In the genomic region with DNA sequence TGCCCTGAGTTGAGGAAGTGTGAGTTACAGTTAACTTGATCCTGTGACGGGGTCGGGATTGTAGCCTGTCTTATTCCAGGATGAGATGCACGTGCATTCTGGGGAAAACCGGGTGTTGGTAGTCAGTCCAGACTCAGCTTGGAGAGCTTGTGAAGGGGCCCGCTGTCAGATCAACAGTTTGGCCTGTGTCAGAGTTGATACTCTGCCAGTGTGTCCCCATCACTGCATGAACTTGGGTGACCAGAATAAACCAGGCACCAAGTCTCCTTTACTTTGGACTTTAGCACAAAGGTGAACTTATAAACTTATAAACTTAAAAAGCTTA, we compare ENCODE assay signal across 8 mouse cellular contexts. TPM values are rescaled to one million over a fixed set of nuclear protein-coding genes. Genes with fewer than 3 reads are reported as not detected.
DNase-seq lines count a peak whose midpoint lies in the region; ATAC-seq and TF ChIP-seq lines count a peak whose summit lies in the region.

No protein-coding gene starts in this region.

- TF ChIP-seq POLR2A in lung, adult 2 months (IDR thresholded peaks at IDR 0.05; ENCODE audit: borderline replicate concordance, extremely low read depth, low read depth, low read length), result no peak

- H3K27ac ChIP-seq in embryonic facial prominence, embryonic 14.5 days (replicated peaks; ENCODE audit: low read depth, low read length), result no peak overlapping the region
- H3K27ac ChIP-seq in kidney, postnatal 0 days, result peak overlapping the region; percentile 91; the same call in 1 of the 2 replicates
- H3K27ac ChIP-seq in neural tube, embryonic 15.5 days (replicated peaks), result no peak overlapping the region

- H3K4me1 ChIP-seq in lung, adult 2 months (ENCODE audit: control insufficient read depth, insufficient read depth, low read length), result peaks cover 17% of the 10 kb centered on the region
- peaks cover 20% of the 10 kb centered on the region for H3K4me1 ChIP-seq in embryonic facial prominence, embryonic 14.5 days (ENCODE audit: control insufficient read depth, insufficient read depth, low read length)
- peaks cover 24% of the 10 kb centered on the region; the same call in 1 of the 2 replicates for H3K4me1 ChIP-seq in kidney, postnatal 0 days (replicated peaks; ENCODE audit: insufficient read depth, low read length)
- H3K4me1 ChIP-seq in neural tube, embryonic 15.5 days, result peaks cover 59% of the 10 kb centered on the region

- WGBS in lung, adult 2 months, result 3% methylated on average over 5 of the region's 5 CpGs
- 7% methylated on average over 5 of the region's 5 CpGs for WGBS in embryonic facial prominence, embryonic 14.5 days
- 2% methylated on average over 5 of the region's 5 CpGs for WGBS in kidney, postnatal 0 days
- 4% methylated on average over 5 of the region's 5 CpGs for WGBS in neural tube, embryonic 15.5 days

- no peak for ATAC-seq in embryonic facial prominence, embryonic 14.5 days (ENCODE audit: low read depth)
- ATAC-seq in kidney, postnatal 0 days (replicated peaks; ENCODE audit: low FRiP score, low read depth), result no peak
- ATAC-seq in neural tube, embryonic 15.5 days (ENCODE audit: low FRiP score), result no peak

- DNase-seq in lung, adult 2 months, result no peak
- DNase-seq in lung, adult 18-20 months, result no peak
- DNase-seq in embryonic facial prominence, embryonic 14.5 days (ENCODE audit: low spot score), result no peak
- no peak for DNase-seq in kidney, postnatal 0 days (ENCODE audit: low spot score)
- DNase-seq in frontal cortex, adult 2 months (ENCODE audit: extremely low spot score in 1 of 2, low spot score in 1 of 2), result no peak
- no peak for DNase-seq in cerebellum, postnatal 36 days
- no peak for DNase-seq in urinary bladder, postnatal 14 days (ENCODE audit: low spot score)

- peaks cover 20% of the 10 kb centered on the region for H3K36me3 ChIP-seq in embryonic facial prominence, embryonic 14.5 days (ENCODE audit: control insufficient read depth, insufficient read depth, low read length)
- peaks cover 12% of the 10 kb centered on the region; the same call in 1 of the 2 replicates for H3K36me3 ChIP-seq in kidney, postnatal 0 days (ENCODE audit: insufficient read depth, low read length)
- peaks cover 19% of the 10 kb centered on the region for H3K36me3 ChIP-seq in neural tube, embryonic 15.5 days

- H3K27me3 ChIP-seq in embryonic facial prominence, embryonic 14.5 days (replicated peaks; ENCODE audit: control insufficient read depth, insufficient read depth, low read length), result no peaks in the 10 kb centered on the region
- no peaks in the 10 kb centered on the region for H3K27me3 ChIP-seq in kidney, postnatal 0 days (ENCODE audit: insufficient read depth, low read length)
- H3K27me3 ChIP-seq in neural tube, embryonic 15.5 days (replicated peaks), result no peaks in the 10 kb centered on the region

- H3K4me3 ChIP-seq in lung, adult 2 months (replicated peaks; ENCODE audit: extremely low read depth, low read depth, low read length), result peak overlapping the region; percentile 86
- H3K4me3 ChIP-seq in embryonic facial prominence, embryonic 14.5 days (ENCODE audit: low read depth, low read length), result peak overlapping the region; percentile 100
- H3K4me3 ChIP-seq in kidney, postnatal 0 days (replicated peaks; ENCODE audit: low read depth, low read length), result peak overlapping the region; percentile 67
- H3K4me3 ChIP-seq in neural tube, embryonic 15.5 days (replicated peaks), result peak overlapping the region; percentile 81

- H3K4me2 ChIP-seq in embryonic facial prominence, embryonic 14.5 days (ENCODE audit: low read depth, low read length), result peak overlapping the region; percentile 98
- H3K4me2 ChIP-seq in kidney, postnatal 0 days (ENCODE audit: low read length), result peak overlapping the region; percentile 95
- peak overlapping the region; percentile 100 for H3K4me2 ChIP-seq in neural tube, embryonic 15.5 days

- no peak for TF ChIP-seq CTCF in lung, adult 2 months (IDR thresholded peaks at IDR 0.05; ENCODE audit: insufficient read depth, low read length)
- no peak for TF ChIP-seq CTCF in kidney, postnatal 0 days (IDR thresholded peaks at IDR 0.05; ENCODE audit: low read depth)

- H3K9me3 ChIP-seq in embryonic facial prominence, embryonic 14.5 days (ENCODE audit: control insufficient read depth, low read length), result no peaks in the 10 kb centered on the region
- no peaks in the 10 kb centered on the region for H3K9me3 ChIP-seq in kidney, postnatal 0 days (replicated peaks; ENCODE audit: low read length)
- no peaks in the 10 kb centered on the region for H3K9me3 ChIP-seq in neural tube, embryonic 15.5 days (replicated peaks)

- peak overlapping the region; percentile 93 for H3K9ac ChIP-seq in embryonic facial prominence, embryonic 14.5 days (ENCODE audit: low read depth, low read length)
- peak overlapping the region; percentile 90 for H3K9ac ChIP-seq in kidney, postnatal 0 days (ENCODE audit: low read depth, low read length)
- H3K9ac ChIP-seq in neural tube, embryonic 15.5 days (replicated peaks), result peak overlapping the region; percentile 74

RNA-seq across cellular contexts. Expression of gene Trim11, which starts 0.8 kb away (rescaled TPM):
- polyA plus RNA-seq in lung, adult 2 months (2012; rRNA removed), result 31.4 and 38.3 TPM in 2 replicates
- polyA plus RNA-seq in embryonic facial prominence, embryonic 14.5 days (2014; fragmentation: Nextera tagmentation; extraction: Ambion mirVana), result 19.2 and 23.0 TPM in 2 replicates
- polyA plus RNA-seq in kidney, postnatal 0 days (2015; fragmentation: Nextera tagmentation; extraction: Ambion mirVana), result 16.3 and 16.7 TPM in 2 replicates
- 22.2 and 22.5 TPM in 2 replicates for polyA plus RNA-seq in neural tube, embryonic 15.5 days (2015; fragmentation: Nextera tagmentation; extraction: Ambion mirVana)
- polyA plus RNA-seq in frontal cortex, adult 2 months (2012; rRNA removed), result 26.2 and 28.4 TPM in 2 replicates

RNA-seq across cellular contexts. Expression of gene Hist3h2a, which starts 24.2 kb away (rescaled TPM):
- polyA plus RNA-seq in lung, adult 2 months (2012; rRNA removed), result 19.7 and 25.5 TPM in 2 replicates
- 27.6 and 29.7 TPM in 2 replicates for polyA plus RNA-seq in embryonic facial prominence, embryonic 14.5 days (2014; fragmentation: Nextera tagmentation; extraction: Ambion mirVana)
- polyA plus RNA-seq in kidney, postnatal 0 days (2015; fragmentation: Nextera tagmentation; extraction: Ambion mirVana), result 40.9 and 41.2 TPM in 2 replicates
- 66.5 and 86.3 TPM in 2 replicates for polyA plus RNA-seq in neural tube, embryonic 15.5 days (2015; fragmentation: Nextera tagmentation; extraction: Ambion mirVana)
- polyA plus RNA-seq in frontal cortex, adult 2 months (2012; rRNA removed), result 54.3 and 57.7 TPM in 2 replicates

RNA-seq across cellular contexts. Expression of gene Trim17, which starts 24.2 kb away (rescaled TPM):
- 0.97 and 1.1 TPM in 2 replicates for polyA plus RNA-seq in lung, adult 2 months (2012; rRNA removed)
- 0.41 and 0.51 TPM in 2 replicates for polyA plus RNA-seq in embryonic facial prominence, embryonic 14.5 days (2014; fragmentation: Nextera tagmentation; extraction: Ambion mirVana)
- polyA plus RNA-seq in kidney, postnatal 0 days (2015; fragmentation: Nextera tagmentation; extraction: Ambion mirVana), result 0.32 and 0.37 TPM in 2 replicates
- 1.1 TPM in 2 replicates for polyA plus RNA-seq in neural tube, embryonic 15.5 days (2015; fragmentation: Nextera tagmentation; extraction: Ambion mirVana)
- 7.8 and 9.7 TPM in 2 replicates for polyA plus RNA-seq in frontal cortex, adult 2 months (2012; rRNA removed)

RNA-seq across cellular contexts. Expression of gene Hist3h2ba, which starts 29.9 kb away (rescaled TPM):
- 0.62 and 2.4 TPM in 2 replicates for polyA plus RNA-seq in lung, adult 2 months (2012; rRNA removed)
- 14.9 and 20.8 TPM in 2 replicates for polyA plus RNA-seq in embryonic facial prominence, embryonic 14.5 days (2014; fragmentation: Nextera tagmentation; extraction: Ambion mirVana)
- polyA plus RNA-seq in kidney, postnatal 0 days (2015; fragmentation: Nextera tagmentation; extraction: Ambion mirVana), result 43.9 and 45.8 TPM in 2 replicates
- polyA plus RNA-seq in neural tube, embryonic 15.5 days (2015; fragmentation: Nextera tagmentation; extraction: Ambion mirVana), result 184 and 262 TPM in 2 replicates
- 174 and 184 TPM in 2 replicates for polyA plus RNA-seq in frontal cortex, adult 2 months (2012; rRNA removed)

RNA-seq across cellular contexts. Expression of gene Rnf187, which starts 40.0 kb away (rescaled TPM):
- 190 and 269 TPM in 2 replicates for polyA plus RNA-seq in lung, adult 2 months (2012; rRNA removed)
- 256 and 271 TPM in 2 replicates for polyA plus RNA-seq in embryonic facial prominence, embryonic 14.5 days (2014; fragmentation: Nextera tagmentation; extraction: Ambion mirVana)
- polyA plus RNA-seq in kidney, postnatal 0 days (2015; fragmentation: Nextera tagmentation; extraction: Ambion mirVana), result 238 and 249 TPM in 2 replicates
- 559 and 636 TPM in 2 replicates for polyA plus RNA-seq in neural tube, embryonic 15.5 days (2015; fragmentation: Nextera tagmentation; extraction: Ambion mirVana)
- 554 and 589 TPM in 2 replicates for polyA plus RNA-seq in frontal cortex, adult 2 months (2012; rRNA removed)
